Mouse (Mus musculus): Measurements from ENCODE around the gene Ern1.
"Not testable (repeated sequence)": the region's sequence is repeated elsewhere in the genome, so short reads cannot be mapped to it uniquely, and the experiment has no call there.

Ern1 gene

DNA sequence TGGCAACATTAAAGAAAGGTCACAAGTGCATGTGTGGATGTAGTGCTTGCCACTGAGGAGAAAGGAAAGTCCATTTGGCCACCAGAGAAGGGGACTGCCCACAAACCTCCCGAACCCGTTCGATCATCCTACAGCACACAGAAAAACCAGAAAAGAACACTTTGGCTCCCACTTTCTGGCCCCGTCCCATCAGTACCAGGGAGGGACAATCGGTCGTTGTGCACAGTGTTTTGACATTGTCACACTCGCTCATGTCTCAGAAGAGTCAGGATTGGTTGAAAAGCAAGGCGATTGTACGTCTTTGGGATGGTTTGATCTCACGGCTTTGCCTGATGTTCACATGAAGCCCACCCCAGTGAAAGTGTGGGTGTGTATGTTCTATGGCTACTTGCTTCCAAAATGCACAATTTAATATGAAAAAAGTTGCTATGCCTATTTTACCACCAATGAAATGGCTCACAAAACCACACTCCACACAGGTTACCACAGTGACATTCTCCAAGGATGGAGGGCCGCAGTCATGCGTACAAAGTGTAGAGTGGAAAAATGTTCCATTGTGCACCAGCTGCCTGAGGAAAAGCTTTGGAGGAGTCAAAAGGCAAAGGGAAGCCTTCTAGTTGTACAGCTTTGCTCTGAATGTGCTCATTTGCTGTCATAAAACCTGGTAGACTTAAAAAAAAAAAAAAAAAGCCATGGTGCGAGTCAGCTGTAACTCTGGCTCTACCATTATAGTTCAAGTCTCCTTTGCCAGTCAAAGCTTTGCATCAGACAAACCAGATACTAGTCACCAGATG is 15.2 kb upstream of the Ern1 start:
- no peak for DNase-seq (ENCODE audit: low spot score)

DNA sequence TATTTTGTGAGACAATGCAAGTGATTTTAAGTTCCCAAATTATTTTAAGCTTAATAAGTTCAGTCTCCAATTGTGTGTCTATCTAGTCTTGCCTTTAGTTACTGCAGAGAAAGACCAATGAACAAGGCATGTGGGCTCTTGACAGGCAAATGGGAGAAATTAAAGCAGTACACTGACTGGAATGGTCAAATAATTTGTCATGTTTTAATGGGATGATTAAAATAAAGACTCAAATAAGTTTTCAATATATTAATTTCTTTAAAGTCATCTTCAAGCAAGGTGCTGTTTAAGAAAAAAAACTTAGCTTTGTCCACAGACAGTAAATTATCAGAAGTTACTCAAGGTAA is 14.5 kb upstream of the Ern1 start:
- DNase-seq (ENCODE audit: low spot score) = no peak

DNA sequence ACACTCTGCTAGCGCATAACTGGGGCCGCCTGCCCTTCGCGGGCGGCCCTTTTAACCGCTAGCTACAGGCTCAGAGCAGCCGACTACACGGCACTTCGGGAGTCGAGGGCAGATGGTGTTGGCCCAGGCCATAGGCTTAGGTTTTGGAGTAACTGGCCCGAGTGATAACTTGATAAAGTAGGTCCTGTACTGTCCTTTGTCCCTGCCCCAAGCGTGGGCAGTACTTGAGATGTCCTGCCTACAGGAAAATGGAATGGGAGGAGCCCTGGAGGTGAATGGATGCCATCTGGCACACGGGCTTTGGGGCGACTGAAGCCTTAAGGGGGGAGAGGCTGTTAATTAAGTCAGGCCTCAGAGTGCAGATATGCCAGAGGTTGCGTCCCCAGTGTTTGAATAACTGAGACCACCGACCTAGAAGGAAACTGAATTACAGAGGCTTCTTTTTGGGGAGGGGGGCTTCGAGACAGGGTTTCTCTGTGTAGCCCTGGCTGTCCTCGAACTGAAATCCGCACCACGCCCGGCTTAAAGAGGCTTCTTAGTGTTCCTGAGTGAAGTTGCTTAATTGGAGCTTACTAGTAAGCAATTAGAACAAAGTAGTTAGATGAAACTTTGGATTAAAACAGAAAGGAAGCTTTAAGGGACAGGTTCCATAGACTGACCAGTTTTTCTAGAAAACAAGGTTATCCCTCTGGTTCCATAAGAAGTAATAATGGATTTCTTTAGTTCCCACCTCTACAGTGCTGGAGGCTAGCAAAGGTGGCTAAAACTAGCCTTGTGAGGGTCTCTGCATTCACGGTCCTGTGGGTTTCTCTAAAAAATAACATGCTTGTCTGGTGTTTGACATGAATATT is 13.9 kb upstream of the Ern1 start:
- peak; percentile 57 for DNase-seq (ENCODE audit: low spot score)

DNA sequence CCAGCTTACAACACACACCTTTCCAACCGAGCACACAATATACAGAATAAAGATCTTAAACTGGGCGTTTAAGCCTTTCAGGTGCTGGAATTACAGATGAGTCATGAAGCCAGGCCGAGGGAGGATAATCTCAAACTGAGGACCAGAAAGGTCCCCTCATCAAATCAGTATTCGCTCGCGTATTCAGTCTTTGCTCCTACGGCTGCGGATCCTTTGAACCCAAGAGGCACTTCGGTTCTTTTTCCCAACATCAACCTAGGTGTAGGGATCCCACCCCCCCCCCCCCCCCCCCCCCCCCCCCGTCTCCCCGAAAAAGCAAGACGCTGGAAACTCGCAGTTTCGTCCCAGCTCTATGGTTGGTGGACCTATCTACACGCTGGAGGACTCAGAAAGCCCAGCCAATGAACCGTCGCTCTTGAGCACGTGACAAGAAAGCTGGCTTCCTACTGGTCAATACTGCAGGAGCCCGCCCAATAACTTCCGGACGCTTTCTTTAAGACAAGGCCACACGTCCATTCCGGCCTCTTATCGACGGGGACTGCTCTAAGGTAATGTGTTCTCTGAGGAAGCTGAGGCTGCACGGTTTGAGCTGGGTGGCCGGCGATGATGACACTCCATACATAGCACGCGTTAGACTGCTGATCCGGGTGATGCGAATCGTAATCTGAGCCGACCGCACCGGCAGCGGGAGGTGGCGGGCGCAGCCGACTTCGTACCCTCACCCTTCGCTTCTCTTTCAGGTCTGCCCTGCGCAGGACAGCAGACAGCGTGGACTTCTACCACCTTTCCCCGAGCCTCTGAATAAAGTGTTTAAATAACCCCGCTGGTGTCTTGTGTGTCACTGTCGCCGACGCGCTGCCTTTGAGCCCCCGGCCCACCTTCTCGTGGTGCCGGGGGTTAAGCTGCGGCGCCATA is 13.0 kb upstream of the Ern1 start:
- peak; percentile 85 for DNase-seq (ENCODE audit: low spot score)

DNA sequence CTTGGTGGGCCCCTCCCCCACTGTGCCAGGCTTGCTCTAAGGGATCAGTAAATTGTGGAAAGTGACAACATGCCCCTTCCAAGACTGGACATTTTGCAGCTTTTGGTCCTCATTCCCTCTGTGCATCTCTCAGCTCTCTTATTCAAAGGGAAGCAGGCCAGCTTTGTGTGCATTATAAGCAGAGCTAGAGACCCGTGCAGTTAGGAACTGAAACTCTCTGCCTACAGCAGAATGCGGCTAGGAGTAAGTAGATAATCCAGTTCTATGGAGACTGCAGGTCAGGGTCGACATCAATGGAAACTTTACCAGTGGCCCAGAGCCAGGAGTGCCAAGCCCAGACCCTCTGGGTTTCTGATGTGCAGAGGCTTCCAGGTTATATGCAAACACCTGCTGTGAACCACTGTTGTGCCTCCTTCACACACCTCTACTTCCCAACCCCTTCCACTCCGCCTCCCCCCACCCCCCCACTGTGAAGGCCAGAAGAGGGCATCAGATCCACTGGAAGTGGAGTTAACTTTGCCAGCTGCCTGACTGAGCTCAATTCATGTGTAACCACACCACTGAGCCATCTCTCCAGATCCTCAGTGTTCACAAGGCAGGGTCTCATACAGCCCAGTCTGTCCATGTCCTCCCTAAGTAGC is 11.2 kb upstream of the Ern1 start:
- no peak for DNase-seq (ENCODE audit: low spot score)

DNA sequence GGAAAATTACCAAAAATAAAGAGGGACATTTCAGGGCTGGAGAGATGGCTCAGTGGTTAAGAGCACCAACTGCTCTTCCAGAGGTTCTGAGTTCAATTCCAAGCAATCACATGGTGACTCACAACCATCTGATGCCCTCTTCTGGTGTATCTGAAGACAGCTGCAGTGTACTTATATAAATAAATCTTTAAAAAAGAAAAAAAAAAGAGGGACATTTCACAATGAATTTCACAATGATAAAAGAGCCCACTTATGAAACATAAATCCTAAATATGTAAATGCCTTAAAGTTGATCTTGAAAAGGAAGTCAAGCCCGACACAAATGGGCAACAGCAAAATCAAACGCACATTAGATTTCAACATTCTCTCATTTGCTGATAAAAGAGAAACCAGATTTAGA is 10.3 kb upstream of the Ern1 start:
- no peak for DNase-seq (ENCODE audit: low spot score)

DNA sequence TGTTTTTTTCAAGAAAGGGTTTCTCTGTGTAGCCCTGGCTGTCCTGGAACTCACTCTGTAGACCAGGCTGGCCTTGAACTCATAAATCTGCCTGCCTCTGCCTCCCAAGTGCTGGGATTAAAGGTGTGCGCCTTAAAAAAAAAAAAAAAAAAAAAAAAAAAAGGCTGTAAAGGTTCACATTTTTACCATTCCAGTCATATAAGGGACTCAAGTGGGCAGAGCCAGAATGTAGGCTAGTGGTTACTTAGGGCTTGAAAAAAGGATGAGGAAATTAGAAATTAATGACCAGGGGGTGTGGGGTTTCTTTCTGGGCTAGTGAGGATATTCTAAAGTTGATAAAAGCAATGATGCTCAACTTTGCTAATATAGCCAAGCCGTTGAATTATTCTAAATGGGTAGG is 9.4 kb upstream of the Ern1 start:
- not testable (repeated sequence) for DNase-seq (ENCODE audit: low spot score)

DNA sequence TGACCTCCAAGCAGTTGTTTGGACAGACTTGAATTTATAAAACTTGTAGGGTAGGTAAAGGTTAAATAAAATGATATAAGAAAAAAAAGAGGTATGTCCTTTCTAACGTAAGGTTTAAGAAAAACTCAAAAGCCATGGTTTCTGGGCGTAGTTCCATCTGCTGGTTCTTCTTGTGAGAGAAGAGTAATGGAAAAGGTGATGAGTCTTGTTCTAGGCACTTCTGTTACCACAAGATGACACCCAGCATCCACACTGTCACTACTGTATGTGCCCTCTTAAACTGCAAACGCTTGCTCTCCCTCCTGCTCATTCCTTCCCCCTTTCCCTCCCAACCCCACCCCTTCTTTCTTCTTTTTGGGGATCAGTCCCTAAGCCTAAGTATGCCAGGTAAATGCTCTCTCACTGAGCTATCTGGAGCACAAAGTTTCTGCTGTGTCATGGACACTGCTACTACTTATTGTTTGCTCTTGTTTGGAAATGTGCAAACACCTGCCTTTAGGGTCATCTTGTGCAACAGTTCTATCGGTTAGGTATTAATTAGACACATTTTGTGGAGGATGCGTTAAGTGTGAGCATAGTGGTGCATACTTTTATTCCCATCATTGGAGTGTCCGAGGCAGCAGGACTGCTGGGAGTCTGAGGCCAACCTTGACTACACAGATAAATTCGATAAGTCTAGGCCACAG is 5.5 kb upstream of the Ern1 start:
- DNase-seq (ENCODE audit: low spot score) = no peak

DNA sequence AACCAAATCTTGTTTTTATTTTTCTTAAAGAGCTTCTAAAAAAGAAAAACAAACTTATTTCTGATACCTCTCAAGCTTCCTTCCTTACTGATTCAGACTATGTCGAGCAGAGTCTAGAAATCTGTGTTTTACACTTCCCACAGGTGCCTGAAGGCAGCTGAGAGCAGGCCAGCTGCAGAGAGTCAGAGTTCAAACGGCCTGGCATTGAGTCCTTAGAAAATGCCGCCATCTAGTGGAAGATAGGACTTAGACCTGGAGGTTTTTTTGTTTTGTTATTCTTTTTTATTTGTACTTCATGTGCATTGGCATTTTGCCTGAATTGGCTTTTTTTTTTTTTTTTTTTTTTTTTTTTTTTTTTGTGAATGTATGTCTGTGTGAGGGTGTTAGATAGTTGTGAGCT is 3.7 kb upstream of the Ern1 start:
- peak; percentile 47 for DNase-seq (ENCODE audit: low spot score)

DNA sequence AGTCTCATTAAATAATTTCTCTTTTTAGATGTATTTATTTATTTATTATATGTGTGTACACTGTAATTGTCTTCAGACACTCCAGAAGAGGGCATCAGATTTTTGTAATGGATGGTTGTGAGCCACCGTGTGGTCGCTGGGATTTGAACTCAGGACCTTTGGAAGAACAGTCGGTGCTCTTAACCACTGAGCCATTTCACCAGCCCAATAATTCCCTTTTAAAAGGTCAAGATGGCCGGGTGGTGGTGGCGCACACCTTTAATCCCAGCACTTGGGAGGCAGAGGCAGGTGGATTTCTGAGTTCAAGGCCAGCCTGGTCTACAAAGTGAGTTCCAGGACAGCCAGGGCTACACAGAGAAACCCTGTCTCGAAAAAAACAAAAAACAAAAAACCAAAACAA is 2.9 kb upstream of the Ern1 start:
- DNase-seq (ENCODE audit: low spot score) = not testable (repeated sequence)

DNA sequence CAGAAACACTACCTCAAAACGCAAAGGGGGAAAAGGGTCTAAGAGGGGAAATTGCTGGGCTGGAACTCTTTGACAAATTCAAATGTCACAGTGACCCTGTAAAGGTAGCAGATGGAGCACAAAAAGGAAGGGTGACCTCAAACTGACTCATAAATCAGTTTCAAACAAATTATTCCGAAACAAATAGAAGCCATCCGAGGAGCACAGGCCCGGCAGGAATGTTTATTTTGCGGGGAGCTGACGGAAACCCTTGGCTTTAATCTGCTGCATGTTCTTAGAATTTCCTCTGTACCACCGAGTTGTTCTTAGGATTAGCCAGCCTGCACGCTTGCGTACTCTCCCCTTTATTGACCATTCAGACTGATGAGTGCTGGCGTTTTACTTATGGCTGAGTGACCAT is 2.4 kb upstream of the Ern1 start:
- no peak for DNase-seq (ENCODE audit: low spot score)

DNA sequence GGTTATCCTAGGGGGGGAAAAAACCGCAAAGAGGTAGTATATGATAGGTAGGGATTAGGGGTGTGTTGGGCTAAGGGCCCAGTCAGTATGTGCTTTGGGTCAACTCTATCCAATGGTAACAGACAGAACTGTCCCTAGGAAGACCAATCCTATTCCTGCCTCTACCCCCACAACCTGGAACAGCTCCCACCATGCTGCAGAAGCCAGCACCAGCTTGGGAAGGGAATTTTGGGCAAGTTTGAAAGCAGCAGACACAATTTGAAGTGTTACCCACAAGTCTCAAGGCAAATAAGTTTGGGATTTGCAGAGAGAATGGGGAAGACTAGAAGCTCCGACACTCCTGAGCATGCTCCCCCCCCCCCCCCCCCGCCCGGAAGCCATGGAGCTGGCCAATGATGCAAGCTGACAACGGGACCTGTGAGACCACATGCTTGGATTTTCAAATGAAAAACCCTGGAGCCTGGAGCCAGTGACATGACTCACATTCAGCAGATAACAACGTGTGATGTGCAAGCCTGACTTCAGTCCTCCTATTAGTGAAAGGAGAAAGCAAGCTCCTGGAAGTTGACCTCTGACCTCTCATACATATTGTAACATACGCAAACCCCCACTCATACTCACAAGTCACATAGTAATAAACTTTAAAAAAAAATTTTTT is 1.5 kb upstream of the Ern1 start:
- DNase-seq (ENCODE audit: low spot score) = no peak

DNA sequence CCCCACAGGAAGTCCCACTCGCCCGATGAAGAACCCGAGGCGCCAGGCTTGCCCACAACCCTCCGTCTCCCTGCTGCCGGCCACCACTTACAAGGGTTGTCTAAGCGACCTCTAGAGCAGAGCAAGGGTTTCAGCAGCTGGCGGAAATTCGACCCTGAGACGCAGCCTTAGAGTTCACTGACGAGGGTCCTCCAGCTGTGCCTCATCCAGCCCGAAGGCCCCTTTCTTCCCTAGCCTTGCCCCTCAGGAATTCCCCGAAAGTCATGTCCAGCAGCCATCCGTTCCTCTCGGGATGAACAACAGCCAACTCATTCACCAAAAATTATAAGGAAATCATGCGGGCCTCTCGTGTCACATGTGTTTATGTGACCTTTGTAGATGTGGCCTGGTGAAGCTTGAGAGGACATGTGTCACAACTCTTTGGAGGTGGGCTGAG is 492 bp upstream of the Ern1 start:
- DNase-seq (ENCODE audit: low spot score) = no peak

DNA sequence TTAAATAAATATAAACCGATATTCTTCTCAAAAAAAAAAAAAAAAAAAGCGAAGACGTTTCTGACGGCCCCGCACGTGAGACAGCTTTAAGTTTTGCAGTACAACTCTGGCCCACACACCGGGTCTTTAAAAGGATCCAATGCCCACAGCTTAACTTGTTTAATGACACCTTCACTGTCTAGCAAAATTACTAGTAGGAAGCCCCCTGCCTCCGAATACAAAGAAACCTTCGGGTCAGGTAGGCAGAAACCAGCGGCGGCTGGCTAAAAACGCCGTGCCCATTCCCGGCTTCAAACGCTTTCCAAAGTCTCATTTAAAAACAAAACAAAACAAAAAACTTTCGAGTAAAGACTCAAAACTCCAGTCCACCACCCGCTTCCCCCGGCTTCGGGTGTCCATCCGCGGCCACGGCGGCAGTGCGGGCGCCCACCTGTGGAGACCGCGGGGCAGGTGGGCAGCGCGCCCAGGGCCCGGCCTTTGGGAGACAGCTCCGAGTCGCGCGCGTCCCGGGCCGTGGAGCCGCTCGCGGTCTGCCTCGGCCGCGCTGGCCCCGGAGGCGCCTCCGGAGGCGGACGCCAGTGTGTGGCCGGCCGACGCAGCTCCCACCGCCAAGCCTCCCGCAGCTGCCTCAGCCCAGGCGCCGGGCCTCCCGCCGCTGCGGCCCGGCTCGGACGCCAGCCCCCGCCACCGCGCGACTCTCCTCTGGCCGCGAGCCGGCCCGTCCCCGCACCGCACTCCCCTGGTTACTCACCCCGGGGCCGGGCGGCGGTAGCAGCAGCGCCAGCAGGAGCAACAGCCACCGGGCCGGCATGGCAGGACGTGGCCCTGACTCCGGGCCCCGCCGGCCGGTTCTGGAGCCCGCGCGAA is 553 bp downstream of the Ern1 start:
- DNase-seq (ENCODE audit: low spot score) = peak; percentile 44

DNA sequence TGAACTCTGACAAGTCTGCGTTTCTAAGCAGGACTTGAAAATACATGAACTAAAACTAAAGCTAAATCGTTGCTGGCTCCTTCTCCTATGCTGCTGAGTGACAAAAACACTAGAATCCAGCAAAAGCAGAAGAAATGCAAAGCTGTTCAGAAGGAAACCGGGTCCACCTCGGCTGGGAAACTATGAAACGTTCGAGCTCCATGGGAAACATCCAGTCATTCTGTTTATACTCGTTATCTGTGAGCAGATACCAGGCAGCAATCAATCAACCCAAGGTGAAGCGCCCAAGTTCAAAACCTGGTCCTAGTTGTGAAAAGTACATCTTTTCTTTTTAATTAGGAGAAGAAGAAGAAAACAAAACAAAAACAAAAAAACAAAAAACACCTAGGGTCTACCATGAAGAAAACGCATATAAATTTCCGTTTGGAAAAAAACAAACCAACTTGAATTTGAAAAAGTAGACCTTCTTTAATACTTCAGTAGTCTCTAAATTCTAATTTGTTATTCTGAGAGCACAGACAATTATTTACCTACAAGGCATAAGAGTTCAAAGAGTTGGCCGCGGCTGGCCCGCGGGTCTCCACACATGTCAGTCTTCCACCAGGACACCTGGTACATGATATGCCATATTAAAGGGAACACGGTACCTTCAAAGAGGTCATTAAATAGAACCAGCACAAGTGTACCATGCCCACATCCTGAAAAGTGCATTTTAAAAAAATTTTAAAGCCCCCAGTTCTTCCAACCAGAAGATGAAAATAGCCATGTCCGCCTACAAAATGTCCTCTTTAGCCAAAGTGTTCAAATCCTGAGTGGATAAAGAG is 1.4 kb downstream of the Ern1 start:
- no peak for DNase-seq (ENCODE audit: low spot score)

DNA sequence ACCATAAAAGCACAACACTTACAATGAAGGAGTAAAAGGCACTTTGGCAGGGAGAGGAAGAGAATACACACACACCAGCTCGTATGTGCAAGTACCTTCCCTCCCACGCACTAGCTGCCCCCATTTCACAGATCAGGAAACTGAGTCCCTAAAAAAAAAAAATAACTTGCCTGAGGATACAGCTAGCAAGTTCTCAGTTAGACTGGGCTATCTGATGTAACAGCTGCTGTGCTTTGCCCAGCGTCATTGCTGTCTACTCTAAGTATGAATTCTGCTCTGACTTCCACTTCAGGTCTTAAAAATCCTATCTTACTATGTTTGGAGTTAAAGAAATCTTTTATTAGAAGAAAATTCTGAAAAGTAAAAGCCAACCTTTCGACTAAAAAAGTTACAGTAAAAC is 2.0 kb downstream of the Ern1 start:
- DNase-seq (ENCODE audit: low spot score) = no peak

DNA sequence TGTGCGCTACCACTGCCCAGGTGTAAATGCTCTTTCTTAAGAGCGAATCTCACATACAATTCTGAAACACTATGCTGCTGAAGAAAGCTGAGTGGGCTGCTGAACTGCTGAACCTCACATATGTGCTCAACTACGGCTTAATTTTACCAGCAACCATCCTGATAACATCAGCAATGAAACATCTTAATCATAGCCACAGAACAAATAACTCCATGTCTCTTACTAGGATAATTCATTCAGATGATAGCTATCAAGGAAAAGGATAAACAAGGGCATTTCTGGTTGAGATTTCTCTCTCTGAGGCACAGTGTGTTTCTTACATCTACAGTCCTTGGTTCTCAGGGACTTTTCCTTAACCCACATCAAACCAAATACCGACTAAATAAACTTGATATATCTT is 2.8 kb downstream of the Ern1 start:
- DNase-seq (ENCODE audit: low spot score) = no peak

DNA sequence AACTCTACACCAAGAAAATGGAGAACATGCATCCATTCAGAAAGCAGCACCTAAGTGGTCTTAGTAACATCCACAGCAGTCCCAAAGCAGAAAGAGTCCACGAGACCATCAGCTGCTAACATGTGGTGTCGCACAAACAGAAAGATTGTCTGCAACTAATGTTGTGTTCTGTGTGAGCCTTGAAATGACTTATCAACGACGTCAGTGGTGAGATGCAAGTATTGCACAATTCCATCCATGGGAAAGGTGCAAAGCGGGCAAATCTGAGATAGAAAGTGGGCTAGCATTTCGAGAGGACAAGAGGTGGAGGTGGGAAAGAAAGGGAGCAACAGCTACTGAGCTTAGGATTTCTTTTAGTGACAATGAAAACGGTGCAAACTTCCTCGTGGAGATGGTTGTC is 4.8 kb downstream of the Ern1 start:
- no peak for DNase-seq (ENCODE audit: low spot score)

DNA sequence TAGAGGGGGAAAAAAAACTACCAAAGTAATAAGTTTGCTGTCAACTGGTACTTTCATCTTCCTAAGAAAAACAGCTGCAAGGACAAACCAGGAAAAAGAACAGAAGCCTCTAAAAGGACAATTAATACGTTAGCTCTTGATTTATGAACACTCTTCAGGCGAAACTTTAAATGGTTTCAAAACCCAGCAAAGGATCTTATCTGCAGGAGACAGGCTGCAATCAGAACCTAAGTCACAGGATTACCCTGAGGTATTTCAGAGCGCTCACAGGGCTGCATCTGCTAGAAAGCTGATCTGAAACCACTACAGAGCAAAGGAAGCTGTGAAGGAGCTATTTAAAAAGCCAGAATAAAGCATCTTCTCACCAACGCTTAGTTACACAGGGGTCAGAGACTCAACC is 6.0 kb downstream of the Ern1 start:
- DNase-seq (ENCODE audit: low spot score) = no peak
